Mouse (Mus musculus) lung, postnatal 0 days (tissue): Measurements from ENCODE around the gene Dhx29.

Source experiments
- CTCF ChIP-seq: IDR thresholded peaks from 2 replicates; pipeline ENCODE4 v1.5.1; 2016; ENCODE audit warnings: antibody characterized with exemption, mild to moderate bottlenecking
- EP300 ChIP-seq: IDR thresholded peaks from 2 replicates; pipeline ENCODE4 v1.6.1; 2016; ENCODE audit warnings: antibody characterized with exemption, mild to moderate bottlenecking, control low read depth

GRCm38 (mm10) chr13:112987991-112988390 is 60.7 kb downstream of the Dhx29 start:
- no peak for TF ChIP-seq EP300
- TF ChIP-seq CTCF: no peak
